Mouse (Mus musculus): ENCODE results near the gene Naa15.

- TF ChIP-seq CTCF (IDR thresholded peaks at IDR 0.05; ENCODE audit: low read depth) = no peak
- no peak for TF ChIP-seq EP300 (IDR thresholded peaks at IDR 0.05; ENCODE audit: low read depth)
Observed at GRCm38 (mm10) chr3:51482781-51483180, 67.8 kb downstream of the Naa15 start.

Data from liver, embryonic 14.5 days (tissue).